ENCODE assay signal across 23 mouse cellular contexts in the genomic region with DNA sequence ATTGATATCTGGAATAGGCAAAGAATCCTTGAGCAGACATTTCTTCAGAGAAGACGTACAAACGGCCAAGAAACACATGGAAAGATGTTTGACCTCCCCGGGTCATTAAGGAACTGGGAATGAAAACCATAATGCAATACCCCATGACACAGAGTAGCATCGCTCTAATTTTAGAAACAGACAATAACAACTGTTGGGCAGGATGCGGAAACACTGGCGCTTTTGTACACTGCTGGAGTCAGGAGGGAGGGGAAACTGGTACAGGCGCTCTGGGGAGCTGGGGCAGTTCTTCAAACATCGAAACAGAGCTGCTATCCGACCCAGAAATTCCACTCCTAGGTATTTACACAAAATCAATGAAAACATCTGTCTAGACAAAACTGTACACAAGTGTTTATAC. TPM values are rescaled to one million over a fixed set of nuclear protein-coding genes. Genes with fewer than 3 reads are reported as not detected.
A peak's percentile ranks its signal among the peaks of the same experiment; 100 is the strongest.
DNase-seq lines count a peak whose midpoint lies in the region; ATAC-seq lines count a peak whose summit lies in the region.
"Had no signal": no experiment of that assay in that cellular context is flagged by ENCODE, and none has a peak within 500 bp of the region (broad histone marks: within the 10 kb centered on the region; RNA-seq: fewer than 3 reads in every experiment).

No protein-coding gene starts in this region.

- H3K36me3 ChIP-seq in embryonic facial prominence, embryonic 12.5 days = no peaks in the 10 kb centered on the region
- no peaks in the 10 kb centered on the region for H3K36me3 ChIP-seq in embryonic facial prominence, embryonic 10.5 days (replicated peaks)
- no peaks in the 10 kb centered on the region for H3K36me3 ChIP-seq in lung, embryonic 16.5 days (ENCODE audit: control insufficient read depth, insufficient read depth, low read length)
- H3K36me3 ChIP-seq: embryonic facial prominence, embryonic 13.5 days; forebrain, embryonic 15.5 days; heart, embryonic 15.5 days; hindbrain, embryonic 10.5 days; lung, embryonic 15.5 days; midbrain, embryonic 10.5 days had no signal

- WGBS in embryonic facial prominence, embryonic 12.5 days = 43% methylated on average over 9 of the region's 9 CpGs
- 60% methylated on average over 9 of the region's 9 CpGs for WGBS in embryonic facial prominence, embryonic 10.5 days
- 40% methylated on average over 9 of the region's 9 CpGs for WGBS in lung, embryonic 16.5 days

- DNase-seq in embryonic facial prominence, embryonic 10.5 days (ENCODE audit: low spot score) = no peak
- peak; percentile 16 for DNase-seq in layer of hippocampus, adult 11-12 months (ENCODE audit: low spot score)
- DNase-seq in layer of hippocampus, postnatal 25 days (ENCODE audit: extremely low spot score in 1 of 2, low spot score in 1 of 2) = no peak
- DNase-seq in lung, postnatal 36 days = no peak
- peak; percentile 79 for DNase-seq in brain, adult 2 months (ENCODE audit: low read depth, low spot score)
- DNase-seq in gastrocnemius, postnatal 4 days (ENCODE audit: low spot score in 2 of 2) = no peak
- DNase-seq: adrenal gland, postnatal 36 days; cerebellum, adult 18-20 months; cerebellum, postnatal 36 days; kidney, postnatal 14 days; liver; thymus, postnatal 14 days had no signal

- no peak for ATAC-seq in embryonic facial prominence, embryonic 12.5 days (ENCODE audit: insufficient number of reproducible peaks, insufficient read depth, low FRiP score, low TSS enrichment)
- ATAC-seq in lung, embryonic 16.5 days (ENCODE audit: low read depth) = peak; percentile 69; the same call in 1 of the 2 replicates
- ATAC-seq: forebrain, embryonic 15.5 days; hindbrain, postnatal 0 days; intestine, postnatal 0 days had no signal

- H3K4me2 ChIP-seq in embryonic facial prominence, embryonic 12.5 days (replicated peaks) = no peak overlapping the region
- H3K4me2 ChIP-seq in lung, embryonic 16.5 days (ENCODE audit: low read depth, low read length) = no peak overlapping the region
- H3K4me2 ChIP-seq: embryonic facial prominence, embryonic 13.5 days; forebrain, embryonic 15.5 days; heart, embryonic 15.5 days; lung, embryonic 15.5 days had no signal

- no peaks in the 10 kb centered on the region for H3K27me3 ChIP-seq in embryonic facial prominence, embryonic 12.5 days
- no peaks in the 10 kb centered on the region for H3K27me3 ChIP-seq in embryonic facial prominence, embryonic 10.5 days (replicated peaks; ENCODE audit: low read depth, poor library complexity, severe bottlenecking)
- no peaks in the 10 kb centered on the region for H3K27me3 ChIP-seq in lung, embryonic 16.5 days (ENCODE audit: control insufficient read depth, insufficient read depth, low read depth, low read length)
- H3K27me3 ChIP-seq: embryonic facial prominence, embryonic 13.5 days; forebrain, embryonic 15.5 days; heart, embryonic 15.5 days; lung, embryonic 15.5 days had no signal

- H3K27ac ChIP-seq in embryonic facial prominence, embryonic 12.5 days = peak overlapping the region; percentile 26; the same call in 1 of the 2 replicates
- no peak overlapping the region for H3K27ac ChIP-seq in embryonic facial prominence, embryonic 10.5 days (replicated peaks)
- no peak overlapping the region for H3K27ac ChIP-seq in lung, embryonic 16.5 days (ENCODE audit: low read length)
- H3K27ac ChIP-seq: embryonic facial prominence, embryonic 13.5 days; forebrain, embryonic 15.5 days; heart, embryonic 15.5 days; hindbrain, embryonic 10.5 days; hindbrain, postnatal 0 days; lung, embryonic 15.5 days; midbrain, embryonic 10.5 days; stomach, postnatal 0 days had no signal

- no peaks in the 10 kb centered on the region for H3K9me3 ChIP-seq in embryonic facial prominence, embryonic 12.5 days
- no peaks in the 10 kb centered on the region for H3K9me3 ChIP-seq in embryonic facial prominence, embryonic 10.5 days
- no peaks in the 10 kb centered on the region for H3K9me3 ChIP-seq in lung, embryonic 16.5 days (ENCODE audit: control insufficient read depth, low read length)
- H3K9me3 ChIP-seq: embryonic facial prominence, embryonic 13.5 days; forebrain, embryonic 15.5 days; heart, embryonic 15.5 days; hindbrain, embryonic 10.5 days; lung, embryonic 15.5 days; midbrain, embryonic 10.5 days had no signal

- H3K4me1 ChIP-seq in embryonic facial prominence, embryonic 12.5 days = no peaks in the 10 kb centered on the region
- peaks cover 11% of the 10 kb centered on the region for H3K4me1 ChIP-seq in embryonic facial prominence, embryonic 10.5 days
- H3K4me1 ChIP-seq in lung, embryonic 16.5 days (replicated peaks; ENCODE audit: control insufficient read depth, insufficient read depth, low read length) = peaks cover 3% of the 10 kb centered on the region; the same call in 1 of the 2 replicates
- H3K4me1 ChIP-seq: embryonic facial prominence, embryonic 13.5 days; forebrain, embryonic 15.5 days; hindbrain, embryonic 10.5 days; midbrain, embryonic 10.5 days had no signal

- no peak overlapping the region for H3K9ac ChIP-seq in embryonic facial prominence, embryonic 12.5 days
- no peak overlapping the region for H3K9ac ChIP-seq in lung, embryonic 16.5 days (ENCODE audit: low read length)
- H3K9ac ChIP-seq: embryonic facial prominence, embryonic 13.5 days; forebrain, embryonic 15.5 days; heart, embryonic 15.5 days; lung, embryonic 15.5 days had no signal

- H3K4me3 ChIP-seq in embryonic facial prominence, embryonic 12.5 days = no peak overlapping the region
- no peak overlapping the region for H3K4me3 ChIP-seq in embryonic facial prominence, embryonic 10.5 days
- H3K4me3 ChIP-seq in lung, embryonic 16.5 days (ENCODE audit: low read length) = no peak overlapping the region
- H3K4me3 ChIP-seq: embryonic facial prominence, embryonic 13.5 days; forebrain, embryonic 15.5 days; heart, embryonic 15.5 days; hindbrain, embryonic 10.5 days; lung, embryonic 15.5 days; midbrain, embryonic 10.5 days had no signal

RNA-seq across cellular contexts. Expression of gene Daam1, which starts 23.6 kb away (rescaled TPM):
- polyA plus RNA-seq in embryonic facial prominence, embryonic 12.5 days (2016; fragmentation: Nextera tagmentation; extraction: Ambion mirVana) = 8.4 and 9.8 TPM in 2 replicates
- polyA plus RNA-seq in embryonic facial prominence, embryonic 10.5 days (2016; fragmentation: Nextera tagmentation; extraction: Ambion mirVana) = 7.3 and 7.4 TPM in 2 replicates
- total RNA-seq in layer of hippocampus, postnatal 25 days (2021) = 10 to 100 TPM; 60.5 to 71.6 TPM
- polyA plus RNA-seq in lung, embryonic 16.5 days (2015; fragmentation: Nextera tagmentation; extraction: Ambion mirVana) = 16.0 TPM in 2 replicates
- 10 to 100 TPM; 28.8 to 34.6 TPM for total RNA-seq in gastrocnemius, postnatal 4 days (2021)

Comparison
In these comparisons a context has a peak if more than half of its experiments do, and no peak if none do; other contexts are left out.
1. DNase-seq: peak in layer of hippocampus, adult 11-12 months (single experiment) and brain, adult 2 months (single experiment); none in embryonic facial prominence, embryonic 10.5 days (single experiment), layer of hippocampus, postnatal 25 days (0 of 2), lung, postnatal 36 days (single experiment) and gastrocnemius, postnatal 4 days (0 of 2).